Mouse (Mus musculus) neural tube, embryonic 10.5 days (tissue): ENCODE results near the gene Syngr3.
"Not testable (repeated sequence)": the region's sequence is repeated elsewhere in the genome, so short reads cannot be mapped to it uniquely, and the experiment has no call there.

Source experiments
- DNase-seq: peaks from one replicate; pipeline ENCODE4 v3.0.0-alpha.2; 2017; ENCODE audit warnings: low spot score; ENCODE audit errors: extremely low spot score

The Syngr3 gene

DNA sequence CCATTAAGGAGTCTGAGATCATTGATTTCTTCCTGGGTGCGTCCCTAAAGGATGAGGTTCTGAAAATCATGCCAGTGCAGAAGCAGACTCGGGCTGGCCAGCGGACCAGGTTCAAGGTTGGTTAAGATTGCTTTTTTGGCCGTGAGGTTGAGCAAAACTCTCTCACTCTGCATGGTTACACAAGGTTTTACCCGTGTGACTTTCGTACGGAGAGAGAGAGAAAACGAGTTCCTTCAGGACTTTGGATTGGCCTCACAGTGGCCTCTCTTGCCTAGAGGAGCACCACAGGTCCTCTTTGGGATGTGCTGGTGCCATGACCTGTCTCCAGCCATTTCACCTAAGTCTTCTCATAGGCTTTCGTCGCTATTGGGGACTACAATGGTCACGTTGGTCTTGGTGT, 30.9 kb upstream of the Syngr3 start:
- not testable (repeated sequence) for DNase-seq

DNA sequence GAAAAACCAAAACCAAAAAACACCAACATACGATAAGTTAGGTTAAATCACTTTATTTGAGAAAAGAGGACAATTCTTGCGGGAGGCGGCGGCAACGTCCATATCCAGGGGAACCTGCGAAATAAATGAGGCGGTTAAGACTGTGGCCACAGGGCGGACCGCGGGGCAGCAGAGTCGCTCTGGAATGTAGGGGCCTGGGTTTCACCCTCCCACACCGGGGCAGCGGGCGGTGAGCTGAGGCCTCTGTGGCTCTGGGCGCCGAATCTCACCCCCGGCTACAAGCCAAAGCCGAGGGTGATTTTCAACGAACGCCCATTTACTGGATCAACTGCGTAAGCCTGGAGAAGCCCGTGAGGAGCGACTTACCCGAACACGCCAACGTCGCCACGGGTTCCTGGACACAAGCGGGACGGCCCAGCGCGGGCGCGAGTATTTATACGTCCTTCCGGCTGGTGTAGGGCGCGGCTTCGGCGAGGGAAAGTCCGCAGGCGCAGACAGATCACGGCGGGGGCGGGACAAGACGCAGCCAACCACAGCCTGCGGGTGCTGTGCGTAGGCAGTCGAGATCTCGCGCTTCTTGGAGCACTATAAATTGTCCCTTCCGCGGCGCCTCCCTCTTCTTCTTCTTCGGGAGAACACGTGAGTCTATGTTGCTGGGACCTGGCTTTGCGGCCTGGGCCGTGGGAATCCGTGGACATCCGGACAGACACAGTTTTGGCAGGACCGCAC, 29.9 kb upstream of the Syngr3 start:
- peak; percentile 98 for DNase-seq

DNA sequence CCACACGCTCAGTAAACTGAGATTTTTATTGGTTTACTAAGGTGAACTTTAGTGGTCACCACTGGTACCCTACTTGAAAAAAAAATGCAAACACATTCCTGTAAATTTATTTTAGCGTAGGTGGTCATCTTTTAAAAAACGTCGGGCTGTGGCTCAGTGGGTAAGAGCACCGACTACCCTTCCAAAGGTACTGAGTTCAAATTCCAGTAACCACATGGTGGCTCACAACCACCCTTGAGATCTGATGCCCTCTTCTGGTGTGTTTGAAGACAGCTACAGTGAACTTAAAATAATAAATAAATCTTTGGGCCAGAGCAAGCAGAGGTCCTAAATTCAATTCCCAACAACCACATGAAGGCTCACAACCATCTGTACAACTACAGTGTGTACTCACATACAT, 29.2 kb upstream of the Syngr3 start:
- not testable (repeated sequence) for DNase-seq

DNA sequence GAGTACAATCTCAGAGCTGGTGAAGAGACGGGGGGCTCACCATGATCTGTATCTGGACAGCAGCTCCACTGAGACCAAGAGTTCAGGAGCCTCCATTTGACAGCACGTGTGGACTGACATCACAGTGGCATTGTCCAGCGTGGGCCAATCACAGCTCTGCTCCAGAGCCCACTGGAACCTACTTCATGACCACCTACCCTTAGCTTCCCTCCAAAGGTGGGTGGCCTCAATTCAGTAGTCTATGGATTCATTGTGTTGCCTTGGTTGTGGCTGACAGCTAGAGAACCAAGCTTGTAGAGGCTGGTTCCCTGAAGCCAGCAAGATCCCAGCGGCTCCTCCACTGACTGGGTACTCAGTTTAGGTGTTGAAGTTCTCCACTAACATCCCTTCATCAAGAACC, 28.2 kb upstream of the Syngr3 start, which contains the start of the genes Rnf151 and Rps2:
Gene Rnf151, minus strand, starts transcription at position 121 of the 400 bp plus-strand sequence.
Gene Rps2, plus strand, starts transcription at position 174 of the 400 bp plus-strand sequence.
- DNase-seq: no peak

DNA sequence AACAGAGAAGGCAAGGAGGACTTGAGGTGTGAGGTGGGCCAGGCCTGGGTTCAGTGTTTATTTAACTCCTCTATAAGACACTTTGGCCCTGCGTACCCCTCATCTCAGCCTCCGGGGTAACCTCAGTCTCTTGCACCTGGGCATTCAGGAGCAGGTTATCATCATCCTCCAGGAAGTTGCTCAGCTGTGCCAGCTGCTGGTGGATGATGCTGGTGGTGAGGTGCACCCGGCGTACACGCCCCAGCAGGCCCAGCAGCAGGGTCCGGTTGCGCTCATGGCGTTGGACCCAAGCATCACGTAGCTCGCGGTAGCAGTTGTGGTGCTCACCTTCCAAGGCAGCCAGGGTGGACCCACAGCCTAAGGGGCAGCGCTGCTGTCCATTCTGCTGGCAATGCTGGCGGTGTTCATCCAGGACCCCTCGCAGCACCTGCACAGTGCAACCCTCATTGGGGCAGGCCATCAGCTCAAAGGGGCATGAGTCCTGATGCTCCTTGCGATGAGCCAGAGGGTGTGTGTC, 26.5 kb upstream of the Syngr3 start:
- DNase-seq: no peak

DNA sequence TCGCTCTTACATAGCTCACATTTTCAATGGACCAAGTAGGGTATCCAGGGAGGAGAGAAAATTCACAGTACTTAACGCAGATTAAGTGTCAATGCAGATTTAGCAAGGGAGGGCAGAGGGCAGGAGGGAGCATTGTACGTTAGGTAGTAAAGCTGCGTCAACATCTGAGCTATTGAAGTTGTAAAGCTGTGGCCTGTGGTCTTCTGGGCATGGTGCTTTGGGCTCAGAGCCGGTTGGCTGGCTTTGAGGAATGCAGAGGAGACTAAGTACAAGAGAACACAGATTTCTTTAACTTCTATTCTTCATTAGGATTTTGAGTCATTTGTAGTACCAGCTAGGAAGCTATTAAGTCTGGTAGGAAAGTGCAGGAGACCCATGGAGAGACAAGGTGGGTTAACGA, 25.8 kb upstream of the Syngr3 start:
- DNase-seq: no peak

DNA sequence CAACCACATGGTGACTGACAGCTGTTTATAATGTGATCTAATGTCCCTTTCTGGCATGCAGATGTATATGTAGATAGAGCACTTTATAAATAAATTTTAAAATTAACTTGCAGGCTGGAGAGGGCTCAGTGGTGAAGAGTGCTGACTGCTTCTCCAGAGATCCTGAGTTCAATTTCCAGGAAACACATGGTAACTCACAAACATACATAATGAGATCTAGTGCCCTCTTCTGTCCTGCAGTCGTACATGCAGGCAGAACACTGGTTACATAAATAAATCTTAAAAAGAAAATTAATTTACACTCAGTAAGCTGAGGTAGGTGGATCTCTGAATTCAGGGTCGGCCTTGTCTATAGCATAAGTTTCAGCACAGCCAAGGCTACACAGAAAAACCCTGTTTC, 18.9 kb upstream of the Syngr3 start:
- no peak for DNase-seq

DNA sequence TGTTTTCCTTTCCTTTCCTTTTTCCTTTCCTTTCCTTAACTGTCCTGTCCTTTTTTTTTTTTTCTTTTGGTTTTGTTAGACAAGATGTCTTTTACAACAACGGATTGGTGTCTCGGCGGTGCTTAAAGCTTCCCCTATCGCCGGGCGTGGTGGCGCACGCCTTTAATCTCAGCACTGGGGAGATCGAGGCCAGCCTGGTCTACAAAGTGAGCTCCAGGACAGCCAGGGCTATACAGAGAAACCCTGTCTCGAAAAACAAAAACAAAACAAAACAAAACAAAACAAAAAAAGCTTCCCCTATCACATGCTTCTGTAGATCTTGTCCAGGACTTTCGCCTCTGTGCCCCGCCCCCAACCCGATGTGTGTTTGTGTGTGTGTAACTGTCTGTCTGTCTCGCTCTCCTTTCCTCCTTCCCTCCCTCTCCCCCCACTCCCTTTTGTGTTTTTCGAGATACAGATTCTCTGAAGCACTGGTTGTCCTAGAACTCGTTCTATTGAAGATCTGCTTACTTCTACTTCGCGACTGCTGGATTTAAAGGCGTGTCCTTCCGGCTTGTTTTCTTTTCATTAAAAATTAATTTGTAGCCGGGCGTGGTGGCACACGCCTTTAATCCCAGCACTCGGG, 18.2 kb upstream of the Syngr3 start:
- no peak for DNase-seq

DNA sequence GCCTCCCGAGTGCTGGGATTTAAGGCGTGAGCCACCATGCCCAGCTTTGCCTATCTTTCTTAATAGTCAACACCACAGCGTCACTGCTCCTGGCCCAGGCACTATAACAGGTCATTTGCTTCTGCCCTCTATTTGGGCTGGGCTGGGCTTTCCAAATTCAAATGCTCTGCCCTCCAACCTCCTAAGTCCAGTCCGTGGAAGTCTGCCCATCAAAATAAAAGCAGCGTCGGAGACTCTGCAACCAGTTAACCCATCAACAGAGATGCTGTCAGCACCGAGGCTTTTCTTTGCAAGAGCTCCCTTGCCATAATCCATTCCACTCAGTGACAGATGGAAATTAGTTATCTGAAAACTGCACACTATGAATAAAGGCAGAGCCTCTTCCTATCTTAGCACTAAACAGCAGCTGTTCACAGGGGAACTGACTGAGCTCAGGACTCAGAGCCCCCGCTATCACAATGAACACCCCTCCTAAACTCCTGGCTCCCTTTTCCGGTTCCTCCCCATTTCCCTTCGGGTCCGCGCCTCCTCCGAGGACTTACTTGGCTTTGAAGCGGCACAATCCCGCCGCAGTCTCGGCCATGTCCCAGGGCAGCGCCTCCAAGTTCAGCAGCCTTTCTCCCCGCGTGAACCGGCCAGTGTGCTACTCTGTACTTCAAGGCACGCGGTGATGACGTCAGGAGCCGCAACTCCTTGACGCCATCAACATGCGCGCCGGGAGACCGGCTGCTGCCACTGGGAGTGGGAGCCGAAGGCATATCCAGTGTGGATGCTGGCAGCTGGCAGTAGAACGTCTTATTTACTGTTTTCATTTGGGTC, 17.4 kb upstream of the Syngr3 start, which contains the start of gene Tbl3:
Gene Tbl3, minus strand, starts transcription at position 679 of the 819 bp plus-strand sequence.
- DNase-seq: peak; percentile 98

DNA sequence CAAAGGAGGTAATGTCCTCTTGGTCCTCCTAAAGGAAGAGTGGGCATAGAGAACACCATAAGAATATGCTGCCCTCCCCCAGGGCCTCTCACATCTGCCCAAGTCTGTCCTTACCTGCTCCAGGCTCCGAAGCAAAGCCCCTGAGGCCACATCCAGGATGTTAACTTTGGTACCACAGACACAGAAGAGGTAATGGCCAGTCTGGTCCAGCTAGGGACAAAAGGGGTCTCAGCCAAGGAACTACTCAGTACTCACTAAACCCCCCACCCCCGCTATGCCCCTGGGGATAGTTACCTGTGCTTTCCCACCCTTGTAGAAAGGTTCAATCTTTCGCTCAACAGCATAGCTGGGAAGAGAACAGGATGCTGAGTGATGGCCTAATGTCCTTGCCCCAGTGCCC, 16.1 kb upstream of the Syngr3 start:
- DNase-seq: no peak

DNA sequence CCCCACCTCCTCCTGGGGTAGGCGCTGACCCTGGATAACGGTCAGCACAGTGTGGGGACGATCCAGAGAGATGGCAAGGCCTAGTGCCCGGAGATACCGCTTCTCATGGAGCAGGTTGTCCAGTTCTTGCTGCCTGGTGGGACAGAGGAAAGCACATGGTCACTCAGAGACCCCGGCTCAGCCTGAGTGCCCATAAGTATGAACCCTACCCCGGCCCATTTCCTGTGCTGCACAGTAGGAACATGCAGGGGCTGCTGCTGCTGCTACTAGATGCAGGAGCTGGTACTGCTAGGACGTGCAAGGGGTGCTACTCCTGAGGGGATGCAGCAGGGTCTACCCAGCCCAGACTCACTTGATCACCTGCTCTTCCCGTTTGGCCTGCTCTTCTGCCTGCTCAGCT, 11.5 kb upstream of the Syngr3 start:
- no peak for DNase-seq

DNA sequence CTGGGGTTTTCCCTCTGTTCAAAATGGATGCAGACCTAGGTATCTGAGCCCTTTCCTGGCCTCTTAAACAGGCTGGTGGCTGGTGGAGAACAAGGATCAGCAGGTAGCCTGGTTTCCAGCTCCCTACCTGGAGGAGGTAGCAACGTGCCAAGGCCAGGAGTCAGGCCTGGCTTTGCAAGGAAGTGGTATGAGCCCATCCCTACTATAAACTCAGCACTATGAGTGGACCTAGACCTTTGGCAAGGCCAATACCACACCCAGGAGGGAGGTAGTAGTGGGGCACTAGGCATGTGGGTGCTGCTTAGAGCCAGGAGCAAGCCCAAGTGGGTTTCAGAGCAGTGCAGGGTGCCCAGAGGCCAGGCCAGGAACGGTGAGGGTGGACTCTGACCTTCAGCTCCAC, 9.7 kb upstream of the Syngr3 start:
- no peak for DNase-seq

DNA sequence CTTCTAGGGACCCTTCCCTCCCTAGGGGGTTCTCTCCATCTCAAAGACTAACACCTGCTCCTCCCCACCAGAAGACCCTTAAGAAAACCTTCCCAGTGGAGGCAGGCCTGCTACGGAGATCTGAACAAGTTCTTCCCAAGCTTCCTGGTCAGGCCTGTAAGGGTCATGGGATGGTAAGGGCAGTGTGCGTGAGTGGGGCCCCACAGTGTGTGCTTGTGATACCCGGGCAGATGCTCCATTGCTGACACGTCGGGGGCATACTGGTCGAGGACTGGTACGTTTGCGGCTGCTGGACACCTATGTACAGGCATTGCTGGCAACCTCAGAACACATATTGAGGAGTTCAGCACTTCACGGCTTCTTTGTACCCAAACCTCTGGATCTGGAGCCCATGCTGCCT, 9.0 kb upstream of the Syngr3 start:
- no peak for DNase-seq

DNA sequence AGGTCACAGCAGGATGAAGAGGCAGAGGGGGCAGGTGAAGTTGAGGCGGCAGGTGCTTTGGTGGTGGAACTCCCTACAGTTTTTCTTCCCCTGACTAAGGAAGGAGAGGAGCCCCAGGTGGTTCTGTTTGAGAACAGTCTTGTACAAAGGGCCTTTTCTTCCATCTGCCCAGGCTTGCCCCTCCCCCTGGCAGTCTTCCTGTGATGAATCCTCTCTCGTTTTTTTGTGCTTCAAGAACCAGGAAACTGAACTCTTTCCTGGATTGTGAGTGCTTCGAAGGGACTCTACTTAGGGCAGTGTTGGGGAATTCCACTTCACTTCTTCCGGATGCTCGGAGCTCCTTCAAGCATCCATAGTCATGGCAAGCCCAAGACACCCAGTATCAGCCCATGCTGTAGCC, 8.2 kb upstream of the Syngr3 start:
- no peak for DNase-seq

DNA sequence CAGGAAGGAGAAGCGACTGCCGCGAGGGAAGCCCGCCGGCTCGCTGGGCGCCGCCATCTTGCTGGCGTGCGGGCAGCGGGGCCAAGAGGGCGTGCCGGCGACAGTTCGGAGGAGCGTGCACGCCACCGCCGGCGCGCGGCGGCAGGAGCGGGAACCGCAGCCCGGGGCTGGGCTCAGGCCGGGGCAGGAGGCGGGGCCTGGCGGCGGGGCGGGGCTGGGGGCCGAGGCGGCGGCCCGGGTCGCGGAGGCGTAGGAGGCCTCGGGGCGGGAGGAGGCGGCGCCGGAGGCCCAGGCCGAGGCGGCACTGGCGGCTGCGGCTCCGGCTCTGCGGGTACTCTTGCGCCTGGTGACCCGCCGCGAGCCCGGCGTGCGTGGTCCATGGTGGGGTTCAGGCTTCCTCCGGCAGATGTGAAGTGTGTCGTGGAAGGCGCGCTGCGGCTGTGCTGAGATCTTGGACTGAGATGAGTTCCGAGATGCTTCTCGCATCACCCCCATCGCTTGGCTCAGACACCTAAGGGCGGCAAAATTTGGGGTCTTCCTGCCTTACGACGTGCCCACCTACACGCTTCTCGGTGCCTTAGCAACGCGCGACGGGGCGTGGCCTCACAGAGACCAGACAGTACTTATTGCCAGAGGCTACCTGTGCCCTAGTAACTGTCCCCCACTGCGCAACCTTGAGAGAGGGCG, 6.4 kb upstream of the Syngr3 start, which contains the start of the genes Gfer and Noxo1:
Gene Gfer, minus strand, starts transcription at position 146 of the 687 bp plus-strand sequence.
Gene Noxo1, plus strand, starts transcription at position 224 of the 687 bp plus-strand sequence.
- DNase-seq: peak; percentile 87

DNA sequence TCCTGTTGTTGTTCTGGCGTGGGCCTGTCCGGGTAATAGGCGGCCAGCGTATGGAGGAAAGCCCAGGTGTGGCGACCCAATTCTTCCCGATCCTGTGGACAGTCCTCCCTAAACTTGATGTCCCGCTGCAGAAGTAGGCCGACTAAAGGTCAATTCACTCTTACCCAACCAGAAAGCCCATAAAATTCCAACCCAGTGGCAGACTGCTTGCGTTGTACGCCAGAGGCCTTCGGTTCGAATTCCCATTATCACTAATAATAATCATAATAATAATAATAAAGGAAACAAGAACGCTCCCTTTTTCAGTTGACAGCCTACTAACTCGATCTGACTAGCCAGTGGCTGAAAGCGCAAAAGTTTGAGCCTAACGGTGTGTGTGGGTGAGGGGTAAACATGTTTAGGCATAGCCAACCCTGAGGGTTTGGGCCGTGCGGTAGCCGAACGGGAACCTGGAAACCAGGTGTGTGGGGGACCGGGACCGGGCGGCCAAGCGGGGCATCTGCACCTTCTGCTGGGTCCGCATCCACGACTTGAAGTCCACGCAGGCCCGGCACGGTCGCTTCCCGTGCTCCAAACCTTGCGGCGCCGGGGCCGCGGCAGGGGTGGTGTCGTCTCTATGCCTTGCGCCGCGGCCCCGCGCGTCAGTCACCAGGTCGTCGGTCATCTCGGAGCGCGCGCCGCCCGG, 5.7 kb upstream of the Syngr3 start:
- no peak for DNase-seq

DNA sequence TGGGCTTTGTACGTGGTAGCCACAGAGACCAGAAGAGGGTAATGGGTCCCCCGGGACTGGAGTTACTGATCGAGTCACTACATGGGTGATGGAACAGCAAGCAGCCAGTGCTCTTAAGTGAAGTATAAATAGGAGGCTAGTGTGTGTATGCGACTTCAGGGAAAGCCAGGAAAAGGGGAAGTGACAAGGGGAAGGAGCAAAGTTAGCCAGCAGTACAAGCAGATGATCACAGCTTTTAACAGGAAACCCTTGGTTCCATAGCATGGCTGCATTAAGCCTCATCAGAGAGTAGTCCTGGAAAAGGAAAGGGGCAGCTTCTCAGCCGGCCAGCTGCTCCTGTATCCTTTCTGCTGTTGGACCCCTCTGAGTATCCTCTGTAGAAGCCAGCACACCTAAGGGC, 2.6 kb upstream of the Syngr3 start:
- DNase-seq: no peak

DNA sequence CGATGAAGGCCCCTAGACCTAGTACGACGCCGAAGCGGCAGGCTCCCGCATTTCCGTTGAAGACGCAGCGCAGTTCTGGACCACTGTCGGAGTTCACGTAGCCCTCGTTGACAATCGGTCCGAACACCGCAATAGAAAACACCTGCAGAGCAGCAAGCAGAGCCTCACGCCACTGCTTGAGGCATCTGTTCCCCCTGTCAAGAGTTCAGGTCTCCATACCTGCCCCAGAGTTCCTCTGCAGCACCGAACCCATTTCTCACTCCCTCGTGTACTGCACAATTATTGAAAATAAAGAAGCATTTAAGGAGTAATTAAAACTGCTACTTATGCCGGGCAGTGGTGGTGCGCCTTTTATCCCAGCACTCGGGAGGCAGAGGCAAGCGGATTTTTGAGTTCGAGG, 2.2 kb downstream of the Syngr3 start:
- DNase-seq: no peak

DNA sequence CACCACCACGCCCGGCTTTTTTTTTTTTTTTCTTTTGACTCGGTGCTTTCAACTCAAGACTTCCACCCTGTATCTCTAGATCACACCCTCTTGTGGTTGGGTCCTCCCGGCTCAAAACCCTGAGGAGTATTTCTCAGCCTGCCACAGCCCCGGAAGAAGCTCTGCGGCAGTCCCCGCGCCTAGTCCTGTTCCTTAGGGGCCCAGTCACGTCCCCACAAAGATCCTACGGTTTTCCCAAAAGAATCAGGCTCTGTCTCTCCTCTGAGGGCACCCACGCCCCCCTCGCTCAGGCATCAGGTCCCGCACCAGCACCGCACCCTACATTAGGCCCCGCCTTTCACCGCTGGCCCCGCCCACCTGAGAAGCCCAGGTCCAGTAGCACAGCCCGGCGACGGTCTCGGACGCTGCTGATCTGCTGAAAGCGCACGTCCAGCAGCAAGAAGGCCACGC, 2.6 kb downstream of the Syngr3 start:
- peak; percentile 42 for DNase-seq

DNA sequence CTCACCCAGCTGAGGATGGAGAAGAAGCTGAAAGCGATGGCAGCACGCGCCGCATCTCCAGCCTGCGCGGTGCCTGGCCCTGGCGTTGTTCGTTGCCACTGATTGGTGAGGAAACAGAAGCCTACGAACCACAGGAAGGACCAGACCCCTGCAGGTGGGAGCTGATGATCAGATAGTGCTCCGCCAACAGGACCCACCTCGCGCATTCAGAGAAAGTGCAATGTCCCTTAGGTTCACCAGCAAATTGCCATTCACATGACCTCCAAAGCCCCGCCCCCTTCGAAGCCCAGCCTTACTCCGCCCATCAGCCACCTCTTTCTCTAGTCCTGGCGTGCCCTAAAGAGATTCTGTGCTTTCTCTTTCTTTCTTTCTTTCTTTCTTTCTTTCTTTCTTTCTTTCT, 3.2 kb downstream of the Syngr3 start:
- DNase-seq: peak; percentile 39
